ENCODE assay signal across 12 mouse cellular contexts in the genomic region with DNA sequence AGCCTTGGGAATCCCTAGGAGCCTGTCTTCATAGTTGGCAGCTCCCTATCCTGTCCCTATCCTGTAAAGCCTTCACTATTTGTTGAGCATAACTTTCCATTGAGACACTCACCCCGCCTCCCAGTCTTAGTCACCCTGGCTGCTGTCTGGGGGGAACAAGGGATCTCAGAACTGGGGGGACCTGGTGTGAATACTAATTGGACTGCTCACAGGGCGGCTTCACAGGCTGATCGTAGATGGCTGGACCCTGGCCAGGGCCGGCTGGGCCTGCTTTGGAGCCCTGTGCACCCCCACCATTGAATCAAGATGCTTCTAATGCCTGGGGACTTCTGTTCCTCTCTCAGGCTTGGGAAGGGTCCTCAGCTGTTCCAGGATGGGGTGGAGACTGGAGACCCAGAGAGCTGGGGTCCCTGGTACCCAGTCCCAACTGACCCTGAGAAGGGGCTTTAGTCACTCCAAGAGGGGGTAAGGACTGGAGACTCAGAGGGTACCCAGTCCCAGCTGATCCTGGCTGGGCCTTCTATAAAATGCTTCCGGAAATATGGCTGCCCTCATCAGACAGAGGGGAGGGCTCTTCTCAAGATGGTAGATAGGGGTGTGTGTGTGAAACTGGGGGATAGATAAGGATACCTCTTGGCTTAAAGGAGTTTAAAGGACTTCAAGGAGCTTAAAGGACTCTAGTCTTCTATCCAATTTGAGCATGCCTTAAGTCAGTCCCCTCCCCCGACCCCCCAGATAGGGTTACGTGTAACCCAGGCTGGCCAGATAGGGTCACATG. TPM values are rescaled to one million over a fixed set of nuclear protein-coding genes. Genes with fewer than 3 reads are reported as not detected.
DNase-seq lines count a peak whose midpoint lies in the region; ATAC-seq lines count a peak whose summit lies in the region.
"Had no signal": no experiment of that assay in that cellular context is flagged by ENCODE, and none has a peak within 500 bp of the region (broad histone marks: within the 10 kb centered on the region; RNA-seq: fewer than 3 reads in every experiment).

No protein-coding gene starts in this region.

- no peaks in the 10 kb centered on the region for H3K36me3 ChIP-seq in forebrain, embryonic 11.5 days (ENCODE audit: control insufficient read depth, insufficient read depth, low read length)
- H3K36me3 ChIP-seq in forebrain, embryonic 10.5 days (replicated peaks): no peaks in the 10 kb centered on the region
- no peaks in the 10 kb centered on the region for H3K36me3 ChIP-seq in midbrain, embryonic 14.5 days (ENCODE audit: control insufficient read depth, insufficient read depth, low read length)
- H3K36me3 ChIP-seq: heart, embryonic 15.5 days; kidney, embryonic 15.5 days had no signal

- ATAC-seq in forebrain, embryonic 11.5 days (replicated peaks; ENCODE audit: low FRiP score): peak; percentile 30; the same call in 1 of the 2 replicates
- peak; percentile 66 for ATAC-seq in midbrain, embryonic 14.5 days (ENCODE audit: low FRiP score, low TSS enrichment)
- ATAC-seq: activated CD4-positive, CD25-positive, alpha-beta regulatory T cell, adult 4 months had no signal

- WGBS in forebrain, embryonic 11.5 days: 78% methylated on average over 7 of the region's 7 CpGs
- 88% methylated on average over 7 of the region's 7 CpGs for WGBS in forebrain, embryonic 10.5 days
- 66% methylated on average over 7 of the region's 7 CpGs for WGBS in midbrain, embryonic 14.5 days

- H3K4me2 ChIP-seq in forebrain, embryonic 11.5 days (ENCODE audit: low read depth, low read length, severe bottlenecking): no peak overlapping the region
- no peak overlapping the region for H3K4me2 ChIP-seq in midbrain, embryonic 14.5 days (ENCODE audit: low read length)
- H3K4me2 ChIP-seq: heart, embryonic 15.5 days; kidney, embryonic 15.5 days had no signal

- H3K9me3 ChIP-seq in forebrain, embryonic 11.5 days (ENCODE audit: control insufficient read depth, low read length): no peaks in the 10 kb centered on the region
- H3K9me3 ChIP-seq in forebrain, embryonic 10.5 days: no peaks in the 10 kb centered on the region
- H3K9me3 ChIP-seq in midbrain, embryonic 14.5 days (ENCODE audit: control insufficient read depth, low read length): no peaks in the 10 kb centered on the region
- H3K9me3 ChIP-seq: heart, embryonic 15.5 days; kidney, embryonic 15.5 days had no signal

- H3K27me3 ChIP-seq in forebrain, embryonic 11.5 days (ENCODE audit: control insufficient read depth, insufficient read depth, low read length): no peaks in the 10 kb centered on the region
- H3K27me3 ChIP-seq in forebrain, embryonic 10.5 days (ENCODE audit: poor library complexity, severe bottlenecking): no peaks in the 10 kb centered on the region
- H3K27me3 ChIP-seq in midbrain, embryonic 14.5 days (ENCODE audit: control insufficient read depth, insufficient read depth, low read length): no peaks in the 10 kb centered on the region
- H3K27me3 ChIP-seq: heart, embryonic 15.5 days; kidney, embryonic 15.5 days had no signal

- no peak for DNase-seq in forebrain, embryonic 11.5 days (ENCODE audit: low spot score)
- DNase-seq in forebrain, embryonic 10.5 days (ENCODE audit: extremely low spot score, low spot score): no peak
- peak; percentile 31 for DNase-seq in NIH3T3 (ENCODE audit: low read depth)
- DNase-seq in frontal cortex, postnatal 14 days (ENCODE audit: low spot score in 2 of 2): peak; percentile 53 to 68
- DNase-seq in midbrain, embryonic 14.5 days: peak; percentile 79
- DNase-seq in gastrocnemius, postnatal 10 days: no peak
- no peak for DNase-seq in kidney, adult 18-20 months
- no peak for DNase-seq in lung, postnatal 36 days
- DNase-seq: thymus, adult 18-20 months had no signal

- H3K9ac ChIP-seq in forebrain, embryonic 11.5 days (ENCODE audit: low read length): no peak overlapping the region
- no peak overlapping the region for H3K9ac ChIP-seq in midbrain, embryonic 14.5 days (replicated peaks; ENCODE audit: low read length)
- H3K9ac ChIP-seq: heart, embryonic 15.5 days; kidney, embryonic 15.5 days had no signal

- H3K4me3 ChIP-seq in forebrain, embryonic 11.5 days (ENCODE audit: low read depth, low read length): no peak overlapping the region
- H3K4me3 ChIP-seq in forebrain, embryonic 10.5 days: no peak overlapping the region
- H3K4me3 ChIP-seq in midbrain, embryonic 14.5 days (replicated peaks; ENCODE audit: low read depth, low read length): no peak overlapping the region
- H3K4me3 ChIP-seq: heart, embryonic 15.5 days; kidney, embryonic 15.5 days had no signal

- H3K27ac ChIP-seq in forebrain, embryonic 11.5 days (ENCODE audit: low read depth, low read length): no peak overlapping the region
- H3K27ac ChIP-seq in forebrain, embryonic 10.5 days: no peak overlapping the region
- peak overlapping the region; percentile 66 for H3K27ac ChIP-seq in midbrain, embryonic 14.5 days (replicated peaks; ENCODE audit: low read depth, low read length)
- H3K27ac ChIP-seq: heart, embryonic 15.5 days; kidney, embryonic 15.5 days had no signal

- H3K4me1 ChIP-seq in forebrain, embryonic 11.5 days (replicated peaks; ENCODE audit: control insufficient read depth, insufficient read depth, low read length): no peaks in the 10 kb centered on the region
- 0 out of 2 replicates have a peak, but pooled peaks cover 3% of the 10 kb centered on the region for H3K4me1 ChIP-seq in forebrain, embryonic 10.5 days
- H3K4me1 ChIP-seq in midbrain, embryonic 14.5 days (ENCODE audit: control insufficient read depth, insufficient read depth, low read length): no peaks in the 10 kb centered on the region
- H3K4me1 ChIP-seq: heart, embryonic 15.5 days; kidney, embryonic 15.5 days had no signal

RNA-seq across cellular contexts. Expression of a gene that starts 2.3 kb away (rescaled TPM):
- 0.93 and 0.96 TPM in 2 replicates for polyA plus RNA-seq in forebrain, embryonic 11.5 days (2014; fragmentation: Nextera tagmentation; extraction: Ambion mirVana)
- 0.63 and 0.66 TPM in 2 replicates for polyA plus RNA-seq in forebrain, embryonic 10.5 days (2016; fragmentation: Nextera tagmentation; extraction: Ambion mirVana)
- 1.9 and 3.1 TPM in 2 replicates for polyA plus RNA-seq in midbrain, embryonic 14.5 days (2014; fragmentation: Nextera tagmentation; extraction: Ambion mirVana)
- total RNA-seq in gastrocnemius, postnatal 10 days (2021): 1 to 10 TPM in 1 of 2 experiments, under 1 TPM in 1; 0.45 to 1.1 TPM

RNA-seq across cellular contexts. Expression of a gene that starts 21.4 kb away (rescaled TPM):
- 17.0 and 17.1 TPM in 2 replicates for polyA plus RNA-seq in forebrain, embryonic 11.5 days (2014; fragmentation: Nextera tagmentation; extraction: Ambion mirVana)
- 21.5 and 23.6 TPM in 2 replicates for polyA plus RNA-seq in forebrain, embryonic 10.5 days (2016; fragmentation: Nextera tagmentation; extraction: Ambion mirVana)
- 18.3 and 19.0 TPM in 2 replicates for polyA plus RNA-seq in midbrain, embryonic 14.5 days (2014; fragmentation: Nextera tagmentation; extraction: Ambion mirVana)
- 1 to 10 TPM; 8.9 to 9.4 TPM for total RNA-seq in gastrocnemius, postnatal 10 days (2021)

RNA-seq across cellular contexts. Expression of a gene that starts 24.1 kb away (rescaled TPM):
- 28.6 and 31.0 TPM in 2 replicates for polyA plus RNA-seq in forebrain, embryonic 11.5 days (2014; fragmentation: Nextera tagmentation; extraction: Ambion mirVana)
- polyA plus RNA-seq in forebrain, embryonic 10.5 days (2016; fragmentation: Nextera tagmentation; extraction: Ambion mirVana): 24.0 and 30.5 TPM in 2 replicates
- polyA plus RNA-seq in midbrain, embryonic 14.5 days (2014; fragmentation: Nextera tagmentation; extraction: Ambion mirVana): 22.9 and 25.0 TPM in 2 replicates
- 1 to 10 TPM; 8.3 to 9.0 TPM for total RNA-seq in gastrocnemius, postnatal 10 days (2021)

Comparison
In these comparisons a context has a peak if more than half of its experiments do, and no peak if none do; other contexts are left out.
1. DNase-seq: peak in NIH3T3 (single experiment), frontal cortex, postnatal 14 days (2 of 2) and midbrain, embryonic 14.5 days (single experiment); none in forebrain, embryonic 11.5 days (single experiment), forebrain, embryonic 10.5 days (single experiment), gastrocnemius, postnatal 10 days (single experiment), kidney, adult 18-20 months (single experiment) and lung, postnatal 36 days (single experiment).